Mouse (Mus musculus): Measurements from ENCODE around the gene Magi1. TPM values are rescaled to one million over a fixed set of nuclear protein-coding genes. Genes with fewer than 3 reads are reported as not detected.

The Magi1 gene
- 1.0 TPM for polyA plus RNA-seq (2017; shearing (Covaris generic))

DNA sequence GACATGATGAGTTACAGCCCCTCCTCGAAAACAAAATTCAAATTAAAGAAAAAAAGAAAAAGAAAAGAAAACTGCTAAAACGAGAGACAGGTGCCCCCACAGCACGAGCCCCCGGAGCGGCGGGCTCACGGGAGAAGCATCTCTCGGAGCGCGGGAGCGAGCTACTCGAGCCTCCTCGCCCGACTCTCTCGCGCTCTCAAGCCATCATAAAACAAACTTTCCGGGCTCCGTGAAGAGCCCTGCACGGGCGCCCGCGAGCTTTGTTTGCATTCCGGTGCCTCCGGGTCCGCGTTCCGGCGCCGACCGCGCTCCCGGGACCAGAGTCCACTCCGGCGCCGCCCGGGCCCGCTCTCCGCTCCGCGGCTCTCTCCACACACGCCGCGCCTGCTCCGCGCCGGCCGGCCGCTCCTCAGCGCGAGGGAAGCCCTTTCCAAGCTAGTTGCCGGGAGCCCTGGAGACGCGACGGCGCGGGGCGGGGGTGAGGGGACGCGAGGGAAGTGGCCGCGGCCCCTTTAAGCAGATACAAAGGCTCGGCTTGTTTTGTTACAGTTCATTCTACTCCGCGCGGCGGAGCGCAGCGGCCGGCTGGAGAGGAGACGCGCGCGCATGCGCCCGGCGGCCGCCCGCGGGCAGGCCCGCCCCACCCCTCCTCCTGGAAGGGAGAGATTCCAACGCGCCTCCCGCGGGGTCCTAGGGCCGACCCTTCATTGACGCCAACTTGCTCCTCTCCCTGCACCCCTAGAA, at the start of gene Magi1:
Gene Magi1, minus strand, starts transcription at position 600 of the 744 bp plus-strand sequence.

Other genes starting within 250 kb of the Magi1 start
- gene Slc25a26, start 216.4 kb upstream of the Magi1 start, polyA plus RNA-seq (2017; shearing (Covaris generic)) = 7.5 TPM

Measured in CD4-positive, CD25-positive, alpha-beta regulatory T cell (primary cell).